Mouse (Mus musculus) monocyte, adult 59 days (primary cell): Measurements from ENCODE around the gene Pla2g7. TPM values are rescaled to one million over a fixed set of nuclear protein-coding genes. Genes with fewer than 3 reads are reported as not detected.

Experiments
- total RNA-seq, 2 experiments: library from RNA; stranded (reverse); gene quantifications; one replicate each; pipeline ENCODE4 v1.2.4; 2023

Gene Pla2g7
- 100 to 1,000 TPM; 217 to 270 TPM for total RNA-seq

DNA sequence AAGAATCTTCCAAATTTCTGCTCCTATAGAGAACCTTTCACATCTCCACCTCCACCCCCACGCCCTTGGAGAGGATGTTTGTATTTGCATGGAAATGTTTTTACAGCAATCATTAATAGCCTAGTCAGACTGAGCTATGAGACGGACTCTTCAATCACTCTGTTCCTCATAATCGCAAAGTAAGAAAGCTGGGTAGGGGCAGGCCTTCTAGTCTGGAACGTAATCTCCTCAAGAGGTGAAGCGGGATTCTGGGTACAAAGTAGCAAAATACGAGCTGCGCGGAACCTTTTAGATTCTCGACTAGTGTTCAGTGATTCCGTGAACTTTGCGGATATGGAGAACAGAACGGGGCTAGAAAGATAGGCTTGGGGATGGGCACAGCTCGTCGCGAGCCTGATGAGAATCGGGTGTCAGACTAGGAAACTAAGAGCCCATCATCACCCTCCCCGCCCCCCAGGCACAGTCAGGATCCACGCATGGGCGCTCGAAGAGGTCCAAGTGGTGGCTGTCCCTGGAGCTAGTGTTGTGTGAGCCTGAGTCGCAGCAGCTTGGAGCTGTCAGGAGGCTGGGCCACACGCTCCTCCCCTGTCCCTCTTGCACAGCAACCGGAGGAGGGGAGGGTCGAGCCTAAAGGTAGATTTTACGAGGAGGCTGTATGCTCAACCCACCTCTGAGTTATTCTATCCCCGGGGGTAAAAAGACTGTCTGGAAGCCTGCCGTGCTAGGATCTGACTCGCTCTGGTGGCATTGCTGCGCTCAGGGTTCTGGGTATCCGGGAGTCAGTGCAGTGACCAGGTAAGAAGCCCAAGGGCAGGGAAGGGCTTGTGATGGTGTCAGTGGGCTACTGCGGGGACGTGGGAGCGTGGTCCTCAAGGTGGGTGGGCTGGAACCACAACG, at the start of gene Pla2g7:
Gene Pla2g7, plus strand, starts transcription at position 107 of the 897 bp plus-strand sequence.

DNA sequence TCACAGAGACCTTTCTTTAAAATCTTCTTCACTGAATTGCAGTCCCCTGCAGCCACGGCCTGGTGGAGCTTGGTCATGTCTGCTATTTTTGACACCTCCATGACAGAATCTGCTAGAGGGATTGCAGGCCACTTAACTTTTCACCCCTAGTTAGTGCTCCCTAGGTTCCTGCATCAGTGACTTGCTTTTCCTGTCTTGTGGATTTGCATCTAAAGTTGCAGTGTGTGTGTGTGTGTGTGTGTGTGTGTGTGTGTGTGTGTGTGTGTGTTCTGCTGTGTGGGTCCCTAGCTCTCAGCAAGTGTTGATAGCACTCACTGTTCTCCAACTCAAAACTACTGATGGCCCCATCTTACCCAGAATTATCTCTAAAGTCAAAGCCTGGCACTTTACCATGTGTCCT, 24.4 kb upstream of the Pla2g7 start, which contains the start of gene Ankrd66:
Gene Ankrd66, minus strand, starts transcription at position 101 of the 400 bp plus-strand sequence.

DNA sequence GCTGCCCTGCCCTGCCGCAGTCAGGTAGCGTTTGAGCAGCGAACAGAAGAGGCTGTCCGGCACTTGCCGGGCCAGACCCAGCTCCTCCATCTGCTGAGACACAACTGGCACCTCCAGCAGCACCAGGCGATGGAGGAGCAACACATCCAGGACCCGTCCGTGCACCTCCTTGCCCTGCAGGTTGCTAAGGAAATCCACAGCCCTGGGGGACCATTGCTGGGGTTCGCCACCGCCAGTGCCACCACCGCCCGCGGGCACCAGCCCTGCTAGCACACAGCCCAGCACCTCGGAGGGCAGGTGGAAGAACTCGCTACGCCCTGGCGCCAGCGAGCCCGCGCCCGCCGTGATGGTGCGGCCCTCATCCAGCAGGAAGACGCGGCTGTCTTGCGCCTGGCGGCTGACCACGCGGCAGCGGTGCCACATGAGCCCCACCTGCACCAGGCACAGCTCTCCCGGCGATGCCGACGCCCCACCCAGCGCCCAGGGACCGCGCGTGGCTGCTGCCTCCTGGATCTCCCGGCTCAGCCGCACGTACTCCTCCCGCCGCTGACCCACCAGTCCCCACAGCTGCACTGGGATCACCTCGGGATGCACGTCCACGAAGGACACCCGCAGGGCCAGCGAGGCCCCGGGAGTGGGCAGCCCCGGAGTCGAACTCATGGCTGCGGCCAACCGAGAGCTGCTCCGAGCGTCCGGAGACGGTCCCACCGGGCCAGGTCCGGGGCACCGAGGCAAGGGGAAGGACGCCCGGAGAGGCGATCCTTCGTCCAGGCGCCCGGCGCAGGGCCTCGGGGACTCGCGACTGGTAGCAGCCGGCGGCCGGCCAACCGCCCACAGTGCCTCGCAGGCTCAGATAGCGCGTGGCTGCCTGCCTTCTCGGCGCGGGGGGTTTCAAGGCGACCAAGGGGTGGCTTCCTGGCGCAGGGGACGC, 61.9 kb downstream of the Pla2g7 start, which contains the start of gene Tdrd6:
Gene Tdrd6, minus strand, starts transcription at position 804 of the 931 bp plus-strand sequence.

Other genes starting within 250 kb of the Pla2g7 start
- gene Adgrf5, start 207.6 kb upstream of the Pla2g7 start, total RNA-seq: under 1 TPM in 1 of 2 experiments, not detected in 1; 0.45 TPM
- not detected for gene Mep1a, start 65.3 kb upstream of the Pla2g7 start, total RNA-seq
- gene Ankrd66, start 24.5 kb upstream of the Pla2g7 start, total RNA-seq: 1 to 10 TPM in 1 of 2 experiments, under 1 TPM in 1; 0.67 to 2.6 TPM
- not detected for gene Tdrd6, start 62.2 kb downstream of the Pla2g7 start, total RNA-seq
- gene Slc25a27, start 99.1 kb downstream of the Pla2g7 start, total RNA-seq: 1 to 10 TPM; 8.7 to 9.6 TPM
- 10 to 100 TPM in 1 of 2 experiments, 1 to 10 TPM in 1; 8.7 to 10.9 TPM for gene Cyp39a1, start 99.3 kb downstream of the Pla2g7 start, total RNA-seq
- not detected for gene Rcan2, start 233.3 kb downstream of the Pla2g7 start, total RNA-seq